Mouse (Mus musculus) adrenal gland, adult 8-10 months (tissue): ENCODE data around the gene Mmp27. TPM values are rescaled to one million over a fixed set of nuclear protein-coding genes. Genes with fewer than 3 reads are reported as not detected.

Experiments
- DNase-seq: peaks from one replicate; pipeline ENCODE4 v3.0.0; 2022
- total RNA-seq, 4 experiments: library from RNA; stranded (reverse); gene quantifications; 2 replicates each; pipeline ENCODE4 v1.2.4; 2022

Mmp27 gene
- 1 to 10 TPM in 2 of 4 experiments, under 1 TPM in 2; 0.32 to 7.6 (median 3.3) TPM for total RNA-seq

GRCm38 (mm10) chr9:7571162-7571561 lies at the start of gene Mmp27:
Gene Mmp27 (plus strand): TSS chr9:7571396.
- DNase-seq: no peak

GRCm38 (mm10) chr9:7526255-7526940 lies 44.8 kb upstream of the Mmp27 start:
- no peak for DNase-seq

GRCm38 (mm10) chr9:7542763-7543162 lies 28.4 kb upstream of the Mmp27 start:
- no peak for DNase-seq

GRCm38 (mm10) chr9:7544923-7545457 lies 26.2 kb upstream of the Mmp27 start:
- no peak for DNase-seq

- no peak for DNase-seq
Observed at GRCm38 (mm10) chr9:7545471-7545870, 25.7 kb upstream of the Mmp27 start.

GRCm38 (mm10) chr9:7545920-7546319 lies 25.3 kb upstream of the Mmp27 start:
- no peak for DNase-seq

GRCm38 (mm10) chr9:7551943-7552342 lies 19.3 kb upstream of the Mmp27 start:
- no peak for DNase-seq

- no peak for DNase-seq
Observed at GRCm38 (mm10) chr9:7553536-7553935, 17.7 kb upstream of the Mmp27 start.

- DNase-seq: no peak
Observed at GRCm38 (mm10) chr9:7554382-7554781, 16.8 kb upstream of the Mmp27 start.

GRCm38 (mm10) chr9:7558221-7559017 lies 12.8 kb upstream of the Mmp27 start, which contains the start of gene Mmp8:
Gene Mmp8 (plus strand): TSS chr9:7558456.
- DNase-seq: no peak

GRCm38 (mm10) chr9:7560026-7560425 lies 11.2 kb upstream of the Mmp27 start:
- no peak for DNase-seq

- DNase-seq: peak; percentile 30
Observed at GRCm38 (mm10) chr9:7567376-7567775, 3.8 kb upstream of the Mmp27 start.

- no peak for DNase-seq
Observed at GRCm38 (mm10) chr9:7567923-7568322, 3.3 kb upstream of the Mmp27 start.

GRCm38 (mm10) chr9:7570485-7570884 lies 711 bp upstream of the Mmp27 start:
- DNase-seq: no peak

GRCm38 (mm10) chr9:7572188-7572587 lies 992 bp downstream of the Mmp27 start:
- no peak for DNase-seq

GRCm38 (mm10) chr9:7572663-7573308 lies 1.6 kb downstream of the Mmp27 start:
- DNase-seq: no peak

- DNase-seq: no peak
Observed at GRCm38 (mm10) chr9:7575526-7575925, 4.3 kb downstream of the Mmp27 start.

GRCm38 (mm10) chr9:7577371-7577770 lies 6.2 kb downstream of the Mmp27 start:
- DNase-seq: no peak

- no peak for DNase-seq
Observed at GRCm38 (mm10) chr9:7590063-7590462, 18.9 kb downstream of the Mmp27 start.

- no peak for DNase-seq
Observed at GRCm38 (mm10) chr9:7593272-7593812, 22.1 kb downstream of the Mmp27 start.

- DNase-seq: peak; percentile 80
Observed at GRCm38 (mm10) chr9:7594816-7595540, 23.8 kb downstream of the Mmp27 start.
